Mouse (Mus musculus): ENCODE results near the gene 4930426L09Rik. TPM values are rescaled to one million over a fixed set of nuclear protein-coding genes. Genes with fewer than 3 reads are reported as not detected.
"Not testable (repeated sequence)": the region's sequence is repeated elsewhere in the genome, so short reads cannot be mapped to it uniquely, and the experiment has no call there.

4930426L09Rik gene
- total and polyA plus RNA-seq, 2 experiments from 2014 or later: 0.36 to 4.1 TPM

GRCm38 (mm10) chr2:18997387-18997971, 664 bp upstream of the 4930426L09Rik start:
- under 1% methylated on average over 43 of the region's 46 CpGs for WGBS
- ATAC-seq (ENCODE audit: insufficient read depth, low read depth) (peak; percentile 62), DNase-seq (ENCODE audit: low spot score) (peak; percentile 34)
- Histone ChIP-seq H3K36me3 (replicated peaks; ENCODE audit: control insufficient read depth, insufficient read depth, low read length) (no peaks in the 10 kb centered on the region), H3K27me3 (ENCODE audit: control insufficient read depth, insufficient read depth, low read length) (no peaks in the 10 kb centered on the region), H3K9ac (replicated peaks; ENCODE audit: low read depth, low read length) (peak overlapping the region; percentile 74), H3K4me2 (ENCODE audit: low read depth, low read length) (peak overlapping the region; percentile 94), H3K4me1 (ENCODE audit: control insufficient read depth, insufficient read depth) (peaks cover 22% of the 10 kb centered on the region), H3K4me3 (ENCODE audit: low read depth, low read length) (peak overlapping the region; percentile 86), H3K9me3 (replicated peaks; ENCODE audit: control insufficient read depth, low read length) (no peaks in the 10 kb centered on the region), H3K27ac (ENCODE audit: low read depth) (peak overlapping the region; percentile 91)
- TF ChIP-seq CTCF (IDR thresholded peaks at IDR 0.05; ENCODE audit: low read depth) (no peak), EP300 (IDR thresholded peaks at IDR 0.05; ENCODE audit: low read depth) (no peak)

GRCm38 (mm10) chr2:18999395-18999794, 1.3 kb downstream of the 4930426L09Rik start:
- ATAC-seq (ENCODE audit: insufficient read depth, low read depth): no peak

GRCm38 (mm10) chr2:19004801-19005200, 6.7 kb downstream of the 4930426L09Rik start:
- Histone ChIP-seq H3K36me3 (replicated peaks; ENCODE audit: control insufficient read depth, insufficient read depth, low read length) (no peaks in the 10 kb centered on the region), H3K9me3 (replicated peaks; ENCODE audit: control insufficient read depth, low read length) (no peaks in the 10 kb centered on the region), H3K4me2 (ENCODE audit: low read depth, low read length) (no peak overlapping the region; the same call in 1 of the 2 replicates), H3K4me3 (ENCODE audit: low read depth, low read length) (no peak overlapping the region), H3K27me3 (ENCODE audit: control insufficient read depth, insufficient read depth, low read length) (no peaks in the 10 kb centered on the region), H3K27ac (ENCODE audit: low read depth) (peak overlapping the region; percentile 30; the same call in 1 of the 2 replicates), H3K4me1 (ENCODE audit: control insufficient read depth, insufficient read depth) (no peaks in the 10 kb centered on the region), H3K9ac (replicated peaks; ENCODE audit: low read depth, low read length) (no peak overlapping the region)
- TF ChIP-seq CTCF (IDR thresholded peaks at IDR 0.05; ENCODE audit: low read depth) (no peak), EP300 (IDR thresholded peaks at IDR 0.05; ENCODE audit: low read depth) (no peak)
- no peak for ATAC-seq (ENCODE audit: insufficient read depth, low read depth)
- WGBS: 57% methylated on average over 10 of the region's 10 CpGs
- DNase-seq (ENCODE audit: low spot score): no peak

More at GRCm38 (mm10) chr2:18999395-18999794, 1.3 kb downstream of the 4930426L09Rik start:
- DNase-seq (ENCODE audit: low spot score): no peak
- H3K9me3 ChIP-seq (replicated peaks; ENCODE audit: control insufficient read depth, low read length): no peaks in the 10 kb centered on the region
- WGBS: 78% methylated on average over 2 of the region's 2 CpGs
- H3K27me3 ChIP-seq (ENCODE audit: control insufficient read depth, insufficient read depth, low read length): no peaks in the 10 kb centered on the region
- H3K4me1 ChIP-seq (ENCODE audit: control insufficient read depth, insufficient read depth): peaks cover 19% of the 10 kb centered on the region
- no peak overlapping the region for H3K9ac ChIP-seq (replicated peaks; ENCODE audit: low read depth, low read length)
- TF ChIP-seq EP300 (IDR thresholded peaks at IDR 0.05; ENCODE audit: low read depth) (no peak), CTCF (IDR thresholded peaks at IDR 0.05; ENCODE audit: low read depth) (no peak)
- H3K4me2 ChIP-seq (ENCODE audit: low read depth, low read length): no peak overlapping the region
- H3K4me3 ChIP-seq (ENCODE audit: low read depth, low read length): no peak overlapping the region
- H3K36me3 ChIP-seq (replicated peaks; ENCODE audit: control insufficient read depth, insufficient read depth, low read length): no peaks in the 10 kb centered on the region
- no peak overlapping the region for H3K27ac ChIP-seq (ENCODE audit: low read depth)

GRCm38 (mm10) chr2:19006124-19006523, 8.0 kb downstream of the 4930426L09Rik start:
- DNase-seq (ENCODE audit: low spot score): no peak

GRCm38 (mm10) chr2:19007580-19007979, 9.4 kb downstream of the 4930426L09Rik start:
- no peaks in the 10 kb centered on the region for H3K4me1 ChIP-seq (ENCODE audit: control insufficient read depth, insufficient read depth)
- 78% methylated on average over 4 of the region's 4 CpGs for WGBS
- no peak overlapping the region for H3K4me3 ChIP-seq (ENCODE audit: low read depth, low read length)
- no peak overlapping the region for H3K4me2 ChIP-seq (ENCODE audit: low read depth, low read length)
- no peak for ATAC-seq (ENCODE audit: insufficient read depth, low read depth)
- H3K27me3 ChIP-seq (ENCODE audit: control insufficient read depth, insufficient read depth, low read length): no peaks in the 10 kb centered on the region
- H3K9me3 ChIP-seq (replicated peaks; ENCODE audit: control insufficient read depth, low read length): no peaks in the 10 kb centered on the region
- no peak for DNase-seq (ENCODE audit: low spot score)
- TF ChIP-seq CTCF (IDR thresholded peaks at IDR 0.05; ENCODE audit: low read depth): no peak
- TF ChIP-seq EP300 (IDR thresholded peaks at IDR 0.05; ENCODE audit: low read depth): no peak
- H3K36me3 ChIP-seq (replicated peaks; ENCODE audit: control insufficient read depth, insufficient read depth, low read length): no peaks in the 10 kb centered on the region
- no peak overlapping the region for H3K27ac ChIP-seq (ENCODE audit: low read depth)
- no peak overlapping the region for H3K9ac ChIP-seq (replicated peaks; ENCODE audit: low read depth, low read length)

More at GRCm38 (mm10) chr2:19006124-19006523, 8.0 kb downstream of the 4930426L09Rik start:
- Histone ChIP-seq H3K9ac (replicated peaks; ENCODE audit: low read depth, low read length) (no peak overlapping the region), H3K4me3 (ENCODE audit: low read depth, low read length) (no peak overlapping the region), H3K4me1 (ENCODE audit: control insufficient read depth, insufficient read depth) (no peaks in the 10 kb centered on the region), H3K4me2 (ENCODE audit: low read depth, low read length) (no peak overlapping the region), H3K36me3 (replicated peaks; ENCODE audit: control insufficient read depth, insufficient read depth, low read length) (no peaks in the 10 kb centered on the region), H3K27me3 (ENCODE audit: control insufficient read depth, insufficient read depth, low read length) (no peaks in the 10 kb centered on the region), H3K9me3 (replicated peaks; ENCODE audit: control insufficient read depth, low read length) (no peaks in the 10 kb centered on the region), H3K27ac (ENCODE audit: low read depth) (peak overlapping the region; percentile 23; the same call in 1 of the 2 replicates)
- 94% methylated on average over 7 of the region's 7 CpGs for WGBS
- no peak for ATAC-seq (ENCODE audit: insufficient read depth, low read depth)
- TF ChIP-seq CTCF (IDR thresholded peaks at IDR 0.05; ENCODE audit: low read depth) (no peak), EP300 (IDR thresholded peaks at IDR 0.05; ENCODE audit: low read depth) (no peak)

- ATAC-seq (ENCODE audit: insufficient read depth, low read depth); H3K27ac ChIP-seq (ENCODE audit: low read depth); H3K9ac ChIP-seq (replicated peaks; ENCODE audit: low read depth, low read length); H3K4me1 ChIP-seq (ENCODE audit: control insufficient read depth, insufficient read depth); H3K4me3 ChIP-seq (ENCODE audit: low read depth, low read length); H3K9me3 ChIP-seq (replicated peaks; ENCODE audit: control insufficient read depth, low read length); H3K27me3 ChIP-seq (ENCODE audit: control insufficient read depth, insufficient read depth, low read length); DNase-seq (ENCODE audit: low spot score); H3K4me2 ChIP-seq (ENCODE audit: low read depth, low read length); H3K36me3 ChIP-seq (replicated peaks; ENCODE audit: control insufficient read depth, insufficient read depth, low read length): not testable (repeated sequence)
- 25% methylated on average over 1 of the region's 1 CpGs for WGBS
Observed at GRCm38 (mm10) chr2:19010541-19010940, 12.4 kb downstream of the 4930426L09Rik start.
